9 mouse cellular contexts compared by ENCODE assay signal in the genomic region with DNA sequence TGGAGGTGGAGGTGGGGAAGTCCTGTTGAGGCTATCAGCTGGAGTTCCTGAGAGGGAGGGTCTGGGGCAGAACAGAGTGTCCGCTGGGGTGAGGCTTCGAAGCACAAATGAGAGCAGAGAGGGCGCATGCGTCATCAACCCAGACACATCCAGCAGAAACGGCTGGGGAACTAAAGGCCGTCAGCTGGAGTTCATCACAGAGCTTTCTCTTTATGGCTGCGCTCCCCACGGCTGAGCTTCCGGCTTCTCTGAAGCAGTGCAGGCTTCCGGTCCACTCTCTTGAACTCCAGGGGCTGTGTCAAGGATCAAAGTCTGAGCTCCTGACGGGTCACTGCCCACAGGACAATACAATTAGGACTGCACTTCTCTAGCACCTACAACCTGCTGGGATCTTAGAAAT. TPM values are rescaled to one million over a fixed set of nuclear protein-coding genes. Genes with fewer than 3 reads are reported as not detected.
DNase-seq lines count a peak whose midpoint lies in the region; ATAC-seq and TF ChIP-seq lines count a peak whose summit lies in the region.
"Had no signal": no experiment of that assay in that cellular context is flagged by ENCODE, and none has a peak within 500 bp of the region (broad histone marks: within the 10 kb centered on the region; RNA-seq: fewer than 3 reads in every experiment).

No protein-coding gene starts in this region.

- H3K36me3 ChIP-seq in spleen, adult 2 months (ENCODE audit: control insufficient read depth, insufficient read depth, low read length): no peaks in the 10 kb centered on the region
- H3K36me3 ChIP-seq in intestine, embryonic 14.5 days (ENCODE audit: control insufficient read depth, insufficient read depth, low read length): no peaks in the 10 kb centered on the region
- no peaks in the 10 kb centered on the region for H3K36me3 ChIP-seq in liver, embryonic 14.5 days (replicated peaks; ENCODE audit: control insufficient read depth, insufficient read depth, low read depth)
- no peaks in the 10 kb centered on the region for H3K36me3 ChIP-seq in neural tube, embryonic 13.5 days

- 2% methylated on average over 11 of the region's 11 CpGs for WGBS in spleen, adult 2 months
- under 1% methylated on average over 11 of the region's 11 CpGs for WGBS in intestine, embryonic 14.5 days
- 0% methylated on average over 11 of the region's 11 CpGs for WGBS in liver, embryonic 14.5 days (ENCODE audit: insufficient replicate concordance)
- WGBS in neural tube, embryonic 13.5 days: 0% methylated on average over 11 of the region's 11 CpGs

- TF ChIP-seq POLR2A in spleen, adult 2 months (IDR thresholded peaks at IDR 0.05; ENCODE audit: low read depth, low read length): no peak; the same call in 1 of the 2 replicates

- no peak for TF ChIP-seq CTCF in spleen, adult 2 months (IDR thresholded peaks at IDR 0.05; ENCODE audit: extremely low read depth, insufficient read depth, insufficient read length, insufficient replicate concordance)
- no peak for TF ChIP-seq CTCF in liver, embryonic 14.5 days (IDR thresholded peaks at IDR 0.05; ENCODE audit: low read depth)

- peak overlapping the region; percentile 45 for H3K4me2 ChIP-seq in intestine, embryonic 14.5 days (ENCODE audit: low read length)
- peak overlapping the region; percentile 46 for H3K4me2 ChIP-seq in liver, embryonic 14.5 days (ENCODE audit: low read depth)
- peak overlapping the region; percentile 53 for H3K4me2 ChIP-seq in neural tube, embryonic 13.5 days

- H3K27me3 ChIP-seq in spleen, adult 2 months (ENCODE audit: control insufficient read depth, insufficient read depth, low read length): no peaks in the 10 kb centered on the region
- H3K27me3 ChIP-seq in intestine, embryonic 14.5 days (replicated peaks; ENCODE audit: control insufficient read depth, insufficient read depth, low read length): no peaks in the 10 kb centered on the region
- H3K27me3 ChIP-seq in liver, embryonic 14.5 days (ENCODE audit: control insufficient read depth, insufficient read depth, low read length): peaks cover 8% of the 10 kb centered on the region
- peaks cover 26% of the 10 kb centered on the region for H3K27me3 ChIP-seq in neural tube, embryonic 13.5 days
- H3K27me3 ChIP-seq: Patski had no signal

- no peaks in the 10 kb centered on the region for H3K9me3 ChIP-seq in intestine, embryonic 14.5 days (ENCODE audit: control insufficient read depth, low read length)
- H3K9me3 ChIP-seq in liver, embryonic 14.5 days (ENCODE audit: control insufficient read depth, low read length): no peaks in the 10 kb centered on the region
- no peaks in the 10 kb centered on the region for H3K9me3 ChIP-seq in neural tube, embryonic 13.5 days

- TF ChIP-seq EP300 in liver, embryonic 14.5 days (IDR thresholded peaks at IDR 0.05; ENCODE audit: low read depth): no peak

- 0 out of 2 replicates have a peak overlapping the region, but pooled peaks have one; percentile 20 for H3K9ac ChIP-seq in intestine, embryonic 14.5 days (ENCODE audit: low read length)
- H3K9ac ChIP-seq in liver, embryonic 14.5 days (replicated peaks): no peak overlapping the region
- peak overlapping the region; percentile 41 for H3K9ac ChIP-seq in neural tube, embryonic 13.5 days

- DNase-seq in spleen, adult 2 months (ENCODE audit: low read depth in 1 of 2, low spot score in 2 of 2): peak in 1 of 2 experiments; percentile 24
- DNase-seq in spleen, postnatal 10 days (ENCODE audit: low spot score in 2 of 2): no peak
- DNase-seq in gastrocnemius, postnatal 25 days: peak; percentile 29
- DNase-seq in intestine, embryonic 14.5 days (ENCODE audit: low spot score): peak; percentile 78
- DNase-seq in liver, embryonic 14.5 days (ENCODE audit: low read depth in 3 of 3, low spot score in 3 of 3): peak in 1 of 3 experiments; percentile 14
- no peak for DNase-seq in left cerebral cortex, adult 8-10 months (ENCODE audit: low spot score in 2 of 2)
- DNase-seq in c-Kit-positive CD71-positive TER-119-positive erythroid progenitor cells, embryonic 14.5 days (ENCODE audit: low spot score): no peak

- peak; percentile 80 for ATAC-seq in intestine, embryonic 14.5 days (replicated peaks; ENCODE audit: low FRiP score, low TSS enrichment, low read depth)
- peak; percentile 60 for ATAC-seq in liver, embryonic 14.5 days (ENCODE audit: insufficient read depth)
- peak; percentile 70 for ATAC-seq in neural tube, embryonic 13.5 days (ENCODE audit: low read depth)
- ATAC-seq: Patski had no signal

- peak overlapping the region; percentile 28; the same call in 1 of the 2 replicates for H3K4me3 ChIP-seq in spleen, adult 2 months (ENCODE audit: extremely low read depth, insufficient read depth, insufficient read length)
- H3K4me3 ChIP-seq in intestine, embryonic 14.5 days (ENCODE audit: low read depth, low read length): no peak overlapping the region
- H3K4me3 ChIP-seq in liver, embryonic 14.5 days (ENCODE audit: insufficient read depth in 1 of 2, low read depth in 2 of 2, low read length in 2 of 2): peak overlapping the region in 1 of 2 experiments; percentile 2; a peak in 1 of 4 replicates
- H3K4me3 ChIP-seq in neural tube, embryonic 13.5 days: peak overlapping the region; percentile 20

- H3K27ac ChIP-seq in spleen, adult 2 months (ENCODE audit: insufficient read depth, low read length): peak overlapping the region; percentile 20; the same call in 1 of the 2 replicates
- peak overlapping the region; percentile 84 for H3K27ac ChIP-seq in intestine, embryonic 14.5 days (ENCODE audit: low read depth)
- no peak overlapping the region for H3K27ac ChIP-seq in liver, embryonic 14.5 days
- 0 out of 2 replicates have a peak overlapping the region, but pooled peaks have one; percentile 5 for H3K27ac ChIP-seq in neural tube, embryonic 13.5 days (replicated peaks)

- peaks cover 7% of the 10 kb centered on the region; the same call in 1 of the 2 replicates for H3K4me1 ChIP-seq in spleen, adult 2 months (ENCODE audit: control insufficient read depth, insufficient read depth, insufficient read length)
- peaks cover 27% of the 10 kb centered on the region for H3K4me1 ChIP-seq in intestine, embryonic 14.5 days (replicated peaks; ENCODE audit: control insufficient read depth, insufficient read depth, low read length)
- peaks cover 0 to 4% of the 10 kb centered on the region in 2 experiments; a peak in 2 of 4 replicates for H3K4me1 ChIP-seq in liver, embryonic 14.5 days (replicated peaks; ENCODE audit: control insufficient read depth in 2 of 2, insufficient read depth in 2 of 2, low read length in 1 of 2)
- H3K4me1 ChIP-seq in neural tube, embryonic 13.5 days (replicated peaks): peaks cover 9% of the 10 kb centered on the region

RNA-seq across cellular contexts. Expression of a gene that starts 5.5 kb away (rescaled TPM):
- 10.1 and 10.2 TPM in 2 replicates for polyA plus RNA-seq in spleen, adult 2 months (2012; rRNA removed)
- total RNA-seq in gastrocnemius, postnatal 25 days (2021): 1 to 10 TPM; 5.1 to 5.7 TPM
- polyA plus RNA-seq in intestine, embryonic 14.5 days (2014; fragmentation: Nextera tagmentation; extraction: Ambion mirVana): 25.2 and 28.6 TPM in 2 replicates
- polyA plus RNA-seq in liver, embryonic 14.5 days (2012; rRNA removed): 2.0 and 2.6 TPM in 2 replicates
- 0.67 and 1.2 TPM in 2 replicates for polyA plus RNA-seq in liver, embryonic 14.5 days (2014; fragmentation: Nextera tagmentation; extraction: Ambion mirVana)
- polyA plus RNA-seq in neural tube, embryonic 13.5 days (2015; fragmentation: Nextera tagmentation; extraction: Ambion mirVana): 20.1 and 24.6 TPM in 2 replicates
- 1 to 10 TPM in 3 of 4 experiments, under 1 TPM in 1; 0.78 to 1.2 (median 1.1) TPM for total RNA-seq in left cerebral cortex, adult 8-10 months (2022)

RNA-seq across cellular contexts. Expression of a gene that starts 13.1 kb away (rescaled TPM):
- polyA plus RNA-seq in spleen, adult 2 months (2012; rRNA removed): 136 and 178 TPM in 2 replicates
- total RNA-seq in gastrocnemius, postnatal 25 days (2021): 1 to 10 TPM; 1.4 to 8.5 TPM
- polyA plus RNA-seq in intestine, embryonic 14.5 days (2014; fragmentation: Nextera tagmentation; extraction: Ambion mirVana): 6.9 and 7.7 TPM in 2 replicates
- polyA plus RNA-seq in liver, embryonic 14.5 days (2012; rRNA removed): 5.7 and 6.4 TPM in 2 replicates
- polyA plus RNA-seq in liver, embryonic 14.5 days (2014; fragmentation: Nextera tagmentation; extraction: Ambion mirVana): 5.5 and 6.8 TPM in 2 replicates
- 3.0 and 3.3 TPM in 2 replicates for polyA plus RNA-seq in neural tube, embryonic 13.5 days (2015; fragmentation: Nextera tagmentation; extraction: Ambion mirVana)
- 10 to 100 TPM in 1 of 4 experiments, 1 to 10 TPM in 3; 4.7 to 10.3 (median 6.5) TPM for total RNA-seq in left cerebral cortex, adult 8-10 months (2022)

RNA-seq across cellular contexts. Expression of a gene that starts 42.0 kb away (rescaled TPM):
- 0.34 TPM in 1 of 2 replicates, not detected in the other for polyA plus RNA-seq in spleen, adult 2 months (2012; rRNA removed)
- not detected for total RNA-seq in gastrocnemius, postnatal 25 days (2021)
- polyA plus RNA-seq in intestine, embryonic 14.5 days (2014; fragmentation: Nextera tagmentation; extraction: Ambion mirVana): 0.28 TPM in 1 of 2 replicates, not detected in the other
- polyA plus RNA-seq in liver, embryonic 14.5 days (2012; rRNA removed): 0.11 TPM in 1 of 2 replicates, not detected in the other
- polyA plus RNA-seq in liver, embryonic 14.5 days (2014; fragmentation: Nextera tagmentation; extraction: Ambion mirVana): not detected in 2 replicates
- polyA plus RNA-seq in neural tube, embryonic 13.5 days (2015; fragmentation: Nextera tagmentation; extraction: Ambion mirVana): 0.79 TPM in 1 of 2 replicates, not detected in the other
- total RNA-seq in left cerebral cortex, adult 8-10 months (2022): under 1 TPM in 2 of 4 experiments, not detected in 2; 0.57 to 0.89 TPM
- polyA plus RNA-seq: Patski had no signal

RNA-seq across cellular contexts. Expression of a gene that starts 45.8 kb away (rescaled TPM):
- polyA plus RNA-seq in spleen, adult 2 months (2012; rRNA removed): 182 and 226 TPM in 2 replicates
- total RNA-seq in gastrocnemius, postnatal 25 days (2021): 100 to 1,000 TPM in 1 of 2 experiments, 10 to 100 TPM in 1; 90.2 to 102 TPM
- 291 and 300 TPM in 2 replicates for polyA plus RNA-seq in intestine, embryonic 14.5 days (2014; fragmentation: Nextera tagmentation; extraction: Ambion mirVana)
- 107 and 111 TPM in 2 replicates for polyA plus RNA-seq in liver, embryonic 14.5 days (2012; rRNA removed)
- polyA plus RNA-seq in liver, embryonic 14.5 days (2014; fragmentation: Nextera tagmentation; extraction: Ambion mirVana): 137 and 139 TPM in 2 replicates
- 271 and 332 TPM in 2 replicates for polyA plus RNA-seq in neural tube, embryonic 13.5 days (2015; fragmentation: Nextera tagmentation; extraction: Ambion mirVana)
- 100 to 1,000 TPM; 249 to 281 (median 259) TPM for total RNA-seq in left cerebral cortex, adult 8-10 months (2022)

Comparison
In these comparisons a context has a peak if more than half of its experiments do, and no peak if none do; other contexts are left out.
1. DNase-seq: peak in gastrocnemius, postnatal 25 days (single experiment) and intestine, embryonic 14.5 days (single experiment); none in spleen, postnatal 10 days (0 of 2), left cerebral cortex, adult 8-10 months (0 of 2) and c-Kit-positive CD71-positive TER-119-positive erythroid progenitor cells, embryonic 14.5 days (single experiment).
2. RNA of a gene that starts 13.1 kb away (polyA plus RNA-seq): 136 to 178 TPM in spleen, adult 2 months; 6.9 to 7.7 TPM in intestine, embryonic 14.5 days, 5.5 to 6.8 TPM in liver, embryonic 14.5 days and 3.0 to 3.3 TPM in neural tube, embryonic 13.5 days; every median in the first group is over 10 times any median in the second.
3. Peak in every context shown above with its lines, with median percentiles within 50 percentile points of each other: ATAC-seq and H3K4me2 ChIP-seq.